Mouse (Mus musculus) R1 (cell line): ENCODE measurements at regions not wholly inside any gene's neighbourhood (a gene's known extent, or its start where the extent isn't known, plus 50 kb on each side); places are given as distances from the start of the nearest gene placed in this dataset.

Experiments
- DNase-seq: peaks from one replicate; pipeline ENCODE4 v3.0.0-alpha.2; 2018; ENCODE audit warnings: low read depth, low spot score

- DNase-seq, result no peak
These were observed 124.3 kb upstream of the Msx2 start for GRCm38 (mm10) chr13:53596871-53597800.

DNA sequence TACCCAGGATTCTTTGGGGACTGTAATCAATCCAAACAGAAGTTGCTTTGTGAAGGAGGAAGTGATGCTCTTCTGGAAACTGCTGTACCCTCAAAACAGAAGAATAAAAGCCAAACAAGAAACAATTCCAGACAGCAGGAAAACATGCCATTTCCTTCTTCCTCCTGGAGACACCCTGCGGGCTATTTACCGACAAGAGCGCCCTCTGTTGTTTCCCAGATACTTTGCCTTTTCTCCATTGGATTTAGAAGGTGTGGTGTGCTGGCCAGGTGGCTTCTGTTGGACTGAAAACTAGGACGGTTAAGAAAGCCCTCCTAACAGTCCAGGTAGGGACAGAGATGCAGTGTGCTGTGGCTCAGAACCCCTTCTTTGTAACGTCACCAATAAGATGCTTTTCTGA is 119.9 kb upstream of the Msx2 start:
- DNase-seq, result peak; percentile 39

DNA sequence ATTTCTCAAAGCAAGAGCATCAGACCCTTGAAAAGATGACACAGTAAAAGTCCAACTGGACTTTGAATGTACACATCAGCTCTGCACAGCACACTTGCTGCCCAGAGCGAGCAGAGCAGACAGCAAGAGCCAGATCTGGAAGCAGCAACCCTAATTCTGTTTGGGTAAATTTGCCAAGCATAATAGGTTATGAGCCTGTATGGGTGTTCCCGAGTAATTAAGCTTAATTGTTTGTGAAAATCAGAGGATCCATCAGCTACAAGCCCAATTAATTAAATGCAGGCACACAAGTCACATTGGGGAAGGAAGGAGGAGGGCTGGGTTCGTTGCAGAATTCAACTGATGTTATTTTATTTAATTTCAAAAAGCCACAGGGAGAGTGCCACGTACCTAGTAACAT is 113.9 kb upstream of the Msx2 start:
- DNase-seq, result no peak

DNA sequence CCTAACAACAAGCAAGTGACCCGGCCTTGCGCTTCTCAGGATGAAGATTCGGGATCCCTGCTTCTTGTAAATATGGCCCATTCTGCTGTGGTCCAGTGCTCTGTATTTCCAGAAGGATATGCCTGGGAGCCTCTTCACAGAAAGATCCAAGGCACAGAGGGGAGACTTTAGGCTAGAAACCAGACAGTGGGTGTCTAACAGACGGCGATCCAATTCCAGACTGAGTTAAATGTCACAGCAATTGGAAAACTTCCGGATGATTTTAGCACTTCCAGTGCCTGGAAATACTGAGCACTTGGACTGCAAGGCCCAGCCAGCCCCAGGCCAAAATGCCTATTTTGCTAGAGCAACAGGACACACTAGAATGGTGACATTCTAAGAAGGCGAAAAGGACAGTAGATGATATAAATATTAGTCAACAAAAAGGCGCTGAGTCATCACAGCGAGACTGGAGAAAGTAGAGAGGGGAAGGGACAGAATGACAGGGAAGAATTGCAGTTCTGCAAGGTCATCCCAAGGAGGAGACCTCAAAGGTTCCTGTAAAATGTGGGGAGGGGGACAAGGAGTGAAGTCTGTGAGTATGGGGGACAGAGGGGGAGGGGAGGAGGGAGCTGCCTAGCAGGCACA is 111.7 kb upstream of the Msx2 start:
- DNase-seq, result no peak

GRCm38 (mm10) chr13:53553876-53554577 is 81.2 kb upstream of the Msx2 start:
- peak; percentile 8 for DNase-seq

- DNase-seq, result no peak
These were observed 80.5 kb upstream of the Msx2 start for GRCm38 (mm10) chr13:53553192-53553875.

- no peak for DNase-seq
These were observed 75.5 kb upstream of the Msx2 start for GRCm38 (mm10) chr13:53548396-53548795.

- DNase-seq, result no peak
These were observed 70.4 kb upstream of the Msx2 start for GRCm38 (mm10) chr13:53543291-53543690.

DNA sequence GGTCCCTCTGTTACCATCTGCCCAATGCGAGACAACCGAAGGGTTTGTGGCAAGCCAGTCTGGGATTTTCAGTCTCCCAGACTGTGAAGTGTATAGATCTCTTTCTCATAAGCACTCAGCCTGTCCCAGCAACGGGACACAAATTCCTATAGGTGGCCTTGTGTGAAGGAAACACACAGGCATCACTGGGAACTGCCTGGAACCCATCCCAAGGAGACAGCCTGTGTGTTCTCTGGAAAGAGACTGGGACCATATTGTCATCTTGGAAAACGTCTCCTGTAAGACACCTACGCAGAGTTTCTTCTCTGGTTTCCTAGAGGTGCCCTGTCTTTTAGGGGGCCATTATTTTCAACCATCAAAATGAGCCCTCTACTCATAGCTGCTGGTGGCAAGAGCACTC is 66.9 kb upstream of the Msx2 start:
- no peak for DNase-seq

DNA sequence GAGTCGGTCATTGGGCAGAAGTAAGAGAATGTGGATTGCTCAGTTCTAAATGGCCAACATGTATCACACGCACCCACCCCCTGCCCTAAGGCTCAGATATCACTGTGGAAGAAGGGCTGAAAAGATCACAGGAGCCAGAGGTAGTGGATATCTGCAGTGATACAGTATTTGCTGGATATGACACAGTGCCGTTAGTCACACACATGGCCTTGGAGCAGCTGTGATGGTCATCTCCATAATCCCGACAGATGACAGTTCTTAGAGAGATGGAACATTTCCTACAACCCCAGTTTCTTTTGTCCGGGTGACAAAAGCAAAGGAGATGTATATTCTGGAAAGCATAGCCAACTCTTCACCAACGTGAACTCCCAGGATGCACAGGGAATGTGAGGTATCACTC is 65.1 kb upstream of the Msx2 start:
- DNase-seq, result no peak

DNA sequence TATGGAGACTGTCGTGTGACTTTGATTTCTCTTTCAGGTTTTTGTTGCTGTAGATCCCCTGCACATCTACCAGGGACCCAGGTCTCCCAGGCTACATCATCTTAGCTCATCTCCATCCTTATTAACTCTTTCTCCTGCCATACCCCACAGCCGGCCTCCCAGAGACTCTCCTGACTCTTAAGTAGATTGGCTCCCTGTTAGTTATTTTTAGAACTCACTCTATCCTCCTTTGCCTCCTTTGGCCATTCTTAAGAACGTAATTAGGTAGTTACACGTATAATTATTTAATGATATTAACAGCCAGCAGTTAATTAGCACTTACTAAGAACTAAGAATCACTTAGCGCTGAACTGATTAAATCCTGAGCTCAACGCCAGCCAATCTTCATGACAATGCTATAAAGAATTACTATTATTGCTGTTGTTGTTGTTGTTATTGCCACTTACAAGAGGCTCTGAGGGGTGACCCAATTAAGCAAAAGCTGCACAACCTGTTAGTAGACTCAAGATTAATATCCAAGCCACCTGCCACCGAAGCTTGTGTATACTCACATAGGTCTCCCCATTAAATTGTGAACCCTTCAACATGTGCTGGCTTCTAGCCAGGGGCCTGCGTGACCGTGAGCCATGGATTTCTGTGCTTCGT is 63.0 kb upstream of the Msx2 start:
- no peak for DNase-seq

GRCm38 (mm10) chr13:53533738-53534137 is 60.9 kb upstream of the Msx2 start:
- peak; percentile 21 for DNase-seq

DNA sequence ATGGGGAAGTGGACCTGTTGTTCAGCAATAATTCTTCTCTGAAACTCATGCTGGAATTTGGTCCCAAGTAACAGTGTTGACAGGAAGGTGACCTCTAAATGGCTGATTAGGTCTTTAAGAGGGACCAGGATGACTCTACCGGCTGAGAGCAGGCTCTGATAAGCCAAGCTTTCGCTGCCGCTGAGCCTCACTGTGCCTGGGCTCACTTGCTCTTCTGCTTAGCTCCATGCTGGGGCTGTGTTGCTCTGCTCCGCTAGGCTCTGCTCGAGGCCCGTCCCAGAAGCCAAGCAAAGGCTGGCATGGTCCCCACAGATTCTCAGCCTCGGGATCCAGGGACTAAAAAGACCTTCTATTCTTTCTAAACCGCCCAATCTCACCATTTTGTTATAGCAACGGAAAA is 54.0 kb upstream of the Msx2 start:
- DNase-seq, result no peak

DNA sequence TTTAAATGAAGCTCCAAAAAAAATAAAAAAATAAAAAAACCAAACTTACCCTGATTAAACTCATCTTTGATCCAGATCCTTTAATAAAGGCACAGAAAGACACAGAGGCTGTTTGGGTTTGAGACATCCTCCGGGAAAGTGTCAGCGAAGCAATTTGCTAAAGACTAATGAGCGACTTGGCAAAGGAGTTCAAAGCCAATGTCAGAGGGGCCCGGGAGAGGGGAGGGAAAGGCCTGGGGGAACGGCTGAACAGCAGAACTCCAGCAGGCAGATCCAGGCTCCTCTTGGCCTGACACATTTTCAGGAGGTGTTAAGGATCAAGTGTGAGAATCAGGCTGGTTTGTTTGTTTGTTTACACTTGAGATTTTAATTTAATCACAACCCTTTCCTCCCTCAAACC is 49.9 kb upstream of the Msx2 start:
- no peak for DNase-seq
